Mouse (Mus musculus) forebrain, embryonic 16.5 days (tissue): ENCODE data around the gene Ttk. TPM values are rescaled to one million over a fixed set of nuclear protein-coding genes. Genes with fewer than 3 reads are reported as not detected.

Experiments
- ATAC-seq: fragments of 200-750 bp; cut with Nextera tagmentation; 2 replicates; pipeline ENCODE4 v1.8.0; 2017; ENCODE audit warnings: mild to moderate bottlenecking, moderate library complexity
- H3K27ac ChIP-seq: fragments of 300-500 bp; sonication (generic); 2 replicates; pipeline ENCODE4 v1.5.1; 2014; ENCODE audit warnings: low read length, control low read depth
- H3K27me3 ChIP-seq: fragments of 300-500 bp; sonication (generic); replicated peaks from 2 replicates; pipeline ENCODE4 v1.6.1; 2014; ENCODE audit warnings: low read length; ENCODE audit not compliant: control insufficient read depth, insufficient read depth
- H3K36me3 ChIP-seq: fragments of 300-500 bp; sonication (generic); 2 replicates; pipeline ENCODE4 v1.6.1; 2014; ENCODE audit not compliant: control insufficient read depth, insufficient read depth
- H3K4me1 ChIP-seq: fragments of 300-500 bp; sonication (generic); replicated peaks from 2 replicates; pipeline ENCODE4 v1.6.1; 2014; ENCODE audit warnings: low read length; ENCODE audit not compliant: control insufficient read depth, insufficient read depth
- H3K4me2 ChIP-seq: fragments of 300-500 bp; sonication (generic); 2 replicates; pipeline ENCODE4 v1.6.1; 2014; ENCODE audit warnings: mild to moderate bottlenecking, low read length, control low read depth
- H3K4me3 ChIP-seq: fragments of 300-500 bp; sonication (generic); replicated peaks from 2 replicates; pipeline ENCODE4 v1.5.1; 2014; ENCODE audit warnings: mild to moderate bottlenecking, low read length, control low read depth
- H3K9ac ChIP-seq: fragments of 300-500 bp; sonication (generic); replicated peaks from 2 replicates; pipeline ENCODE4 v1.6.1; 2014; ENCODE audit warnings: low read depth, low read length, control low read depth
- H3K9me3 ChIP-seq: fragments of 300-500 bp; sonication (generic); 2 replicates; pipeline ENCODE4 v1.6.1; 2016; ENCODE audit warnings: low read length; ENCODE audit not compliant: control insufficient read depth
- WGBS: fragments of 180-500 bp; shearing (Covaris S2); extraction: QIAGEN DNeasy Blood & Tissue Kit; methylation state at CpG from one replicate; pipeline ENCODE4 v1.1.7; 2014; 5-methylcytosine and 5-hydroxymethylcytosine counted together
- polyA plus RNA-seq: library from polyadenylated mRNA; unstranded; fragments of >200 nt; fragmentation: Nextera tagmentation; extraction: Ambion mirVana; gene quantifications from 2 replicates; pipeline ENCODE4 v1.2.1, GENCODE M21; 2015

Gene Ttk
- polyA plus RNA-seq = 14.0 and 18.3 TPM in 2 replicates

GRCm38 (mm10) chr9:83833811-83834747 lies at the start of gene Ttk:
Ttk (plus strand) TSS chr9:83834689.
- Histone ChIP-seq H3K27me3 (no peaks in the 10 kb centered on the region), H3K9me3 (no peaks in the 10 kb centered on the region), H3K9ac (peak within 1 kb of the TSS; percentile 91), H3K4me1 (peaks cover 8% of the 10 kb centered on the region), H3K4me2 (peak within 1 kb of the TSS; percentile 82), H3K4me3 (peak within 1 kb of the TSS; percentile 85), H3K36me3 (no peaks in the 10 kb centered on the region), H3K27ac (peak within 1 kb of the TSS; percentile 96)
- under 1% methylated on average over 38 of the region's 38 CpGs for WGBS
- peak; percentile 100 for ATAC-seq

GRCm38 (mm10) chr9:83785501-83785900 lies 49.0 kb upstream of the Ttk start:
- WGBS = 68% methylated on average over 1 of the region's 1 CpGs
- Histone ChIP-seq H3K4me1 (no peaks in the 10 kb centered on the region), H3K9me3 (no peaks in the 10 kb centered on the region), H3K27ac (no peak overlapping the region), H3K36me3 (peaks cover 7% of the 10 kb centered on the region), H3K27me3 (no peaks in the 10 kb centered on the region), H3K9ac (no peak overlapping the region), H3K4me3 (no peak overlapping the region), H3K4me2 (no peak overlapping the region)
- ATAC-seq = no peak

- WGBS = 81% methylated on average over 6 of the region's 6 CpGs
- Histone ChIP-seq H3K4me2 (no peak overlapping the region), H3K27me3 (no peaks in the 10 kb centered on the region), H3K9me3 (no peaks in the 10 kb centered on the region), H3K4me3 (no peak overlapping the region), H3K4me1 (no peaks in the 10 kb centered on the region), H3K9ac (no peak overlapping the region), H3K27ac (no peak overlapping the region), H3K36me3 (peaks cover 2% of the 10 kb centered on the region; the same call in 1 of the 2 replicates)
- no peak for ATAC-seq
These were observed 45.2 kb upstream of the Ttk start for GRCm38 (mm10) chr9:83789326-83789725.

- no peaks in the 10 kb centered on the region for H3K36me3 ChIP-seq
- WGBS = 86% methylated on average over 7 of the region's 7 CpGs
- H3K9me3 ChIP-seq = no peaks in the 10 kb centered on the region
- no peak overlapping the region for H3K4me3 ChIP-seq
- no peak overlapping the region for H3K9ac ChIP-seq
- H3K27ac ChIP-seq = no peak overlapping the region
- H3K4me2 ChIP-seq = no peak overlapping the region
- no peaks in the 10 kb centered on the region for H3K27me3 ChIP-seq
- no peak for ATAC-seq
- no peaks in the 10 kb centered on the region for H3K4me1 ChIP-seq
These were observed 37.6 kb upstream of the Ttk start for GRCm38 (mm10) chr9:83796875-83797274.

DNA sequence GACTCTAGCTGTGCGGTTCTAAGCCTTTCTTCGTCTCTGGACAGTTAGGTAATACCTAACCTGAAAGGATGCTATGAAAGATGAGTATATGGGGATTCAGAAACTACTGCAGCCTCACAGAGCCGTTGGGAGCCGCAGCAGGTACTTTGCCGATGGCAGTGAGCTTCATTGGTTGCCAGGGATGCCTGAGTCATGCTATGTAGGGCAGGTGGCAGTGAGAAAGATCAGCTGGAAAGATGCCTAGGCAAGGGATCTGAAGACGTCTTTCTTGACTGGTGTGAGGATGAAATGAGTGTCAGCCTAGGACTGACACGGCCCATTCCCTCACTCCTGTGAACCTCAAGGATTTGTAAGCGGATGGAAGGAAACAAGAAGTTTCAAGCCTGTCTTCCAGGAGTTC lies 36.6 kb upstream of the Ttk start:
- Histone ChIP-seq H3K9me3 (no peaks in the 10 kb centered on the region), H3K9ac (no peak overlapping the region), H3K4me1 (peaks cover 6% of the 10 kb centered on the region), H3K4me3 (no peak overlapping the region), H3K36me3 (no peaks in the 10 kb centered on the region), H3K27ac (no peak overlapping the region), H3K4me2 (no peak overlapping the region), H3K27me3 (no peaks in the 10 kb centered on the region)
- no peak; the same call in 1 of the 2 replicates for ATAC-seq
- WGBS = 74% methylated on average over 8 of the region's 8 CpGs

- Histone ChIP-seq H3K36me3 (no peaks in the 10 kb centered on the region), H3K9me3 (no peaks in the 10 kb centered on the region), H3K4me1 (peaks cover 24% of the 10 kb centered on the region), H3K4me3 (peak overlapping the region; percentile 0; the same call in 1 of the 2 replicates), H3K27ac (no peak overlapping the region), H3K27me3 (no peaks in the 10 kb centered on the region), H3K4me2 (peak overlapping the region; percentile 90), H3K9ac (no peak overlapping the region)
- 59% methylated on average over 13 of the region's 13 CpGs for WGBS
- no peak for ATAC-seq
These were observed 30.1 kb upstream of the Ttk start for GRCm38 (mm10) chr9:83804341-83804740.

GRCm38 (mm10) chr9:83805164-83805976 lies 29.1 kb upstream of the Ttk start:
- H3K4me3 ChIP-seq = peak overlapping the region; percentile 98
- H3K4me1 ChIP-seq = peaks cover 24% of the 10 kb centered on the region
- H3K4me2 ChIP-seq = peak overlapping the region; percentile 90
- peak; percentile 92 for ATAC-seq
- no peaks in the 10 kb centered on the region for H3K27me3 ChIP-seq
- H3K27ac ChIP-seq = peak overlapping the region; percentile 94
- WGBS = under 1% methylated on average over 37 of the region's 37 CpGs
- peak overlapping the region; percentile 97 for H3K9ac ChIP-seq
- H3K9me3 ChIP-seq = no peaks in the 10 kb centered on the region
- no peaks in the 10 kb centered on the region for H3K36me3 ChIP-seq

DNA sequence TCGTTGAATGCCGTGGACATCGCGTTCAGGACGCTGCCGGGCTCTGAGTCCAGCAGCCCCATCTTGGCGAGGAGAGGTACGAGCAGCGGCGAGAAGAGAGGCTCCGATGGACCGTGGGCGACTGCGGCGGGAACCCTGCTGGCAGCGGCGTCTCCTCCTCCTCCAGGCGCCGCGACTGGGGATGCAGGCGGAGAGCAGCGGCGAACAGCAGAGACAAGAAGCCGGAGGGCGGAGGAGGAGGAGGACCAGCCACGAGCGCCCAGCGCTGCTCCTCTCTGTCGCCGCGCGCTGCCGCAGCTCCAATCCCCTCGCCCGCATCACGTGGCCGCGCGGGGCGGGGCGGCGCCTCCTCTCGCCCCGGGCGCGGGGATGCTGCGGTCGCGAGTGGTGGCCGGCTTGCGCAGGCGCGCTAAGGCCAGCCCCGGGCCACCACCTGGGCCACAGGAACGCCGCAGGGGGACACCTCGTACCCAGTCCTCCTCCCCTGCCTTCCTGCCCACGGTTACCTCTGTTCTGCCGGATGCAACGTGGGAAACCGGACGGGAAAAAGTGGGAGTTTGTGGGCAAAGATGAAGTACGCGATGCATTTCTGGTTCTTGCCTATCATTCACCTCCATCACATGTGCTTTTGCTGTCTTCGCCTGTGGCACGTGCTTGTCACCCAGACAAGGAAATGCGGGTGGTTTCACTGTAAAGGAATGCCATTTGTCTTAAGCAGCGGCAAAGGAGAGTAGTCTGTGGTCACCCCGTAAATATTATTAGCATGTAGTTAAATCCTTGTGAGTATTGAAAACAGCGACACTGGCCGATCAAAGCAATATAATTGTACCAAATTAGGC lies 28.3 kb upstream of the Ttk start, which contains the start of gene Elovl4:
Gene Elovl4 (minus strand): TSS at position 301 of the 839 bp plus-strand sequence.
- Histone ChIP-seq H3K36me3 (no peaks in the 10 kb centered on the region), H3K9ac (peak within 1 kb of the TSS; percentile 97), H3K27ac (peak within 1 kb of the TSS; percentile 94), H3K4me2 (peak within 1 kb of the TSS; percentile 90), H3K4me3 (peak within 1 kb of the TSS; percentile 98), H3K9me3 (no peaks in the 10 kb centered on the region), H3K4me1 (peaks cover 24% of the 10 kb centered on the region), H3K27me3 (no peaks in the 10 kb centered on the region)
- peak; percentile 94 for ATAC-seq
- WGBS = 2% methylated on average over 60 of the region's 71 CpGs
